8 mouse cellular contexts compared by ENCODE assay signal in genomic region chr5:37289236-37289635, GRCm38 (mm10). TPM values are rescaled to one million over a fixed set of nuclear protein-coding genes. Genes with fewer than 3 reads are reported as not detected.
DNase-seq lines count a peak whose midpoint lies in the region; ATAC-seq and TF ChIP-seq lines count a peak whose summit lies in the region.

No protein-coding gene starts in this region.

- H3K4me2 ChIP-seq in hindbrain, embryonic 15.5 days = no peak overlapping the region

- H3K4me3 ChIP-seq in kidney, adult 2 months (ENCODE audit: insufficient read depth, low read depth, low read length) = no peak overlapping the region
- H3K4me3 ChIP-seq in hindbrain, embryonic 15.5 days = no peak overlapping the region

- CTCF ChIA-PET in Patski (lab: Charles Lee) = interaction anchor here (0.8 to 2.8 kb wide), 20 partner anchors 9 to 455 kb away, joined by 3 to 25 read pairs (median 4); partner anchors contain the start of genes Cytl1, Evc and Evc2

- H3K36me3 ChIP-seq in kidney, adult 2 months (ENCODE audit: control insufficient read depth, insufficient read depth, low read length) = no peaks in the 10 kb centered on the region
- H3K36me3 ChIP-seq in hindbrain, embryonic 15.5 days = peaks cover 78% of the 10 kb centered on the region

- in situ Hi-C loops in Patski (cut with MboI; ENCODE audit: low pct_unique_long_range_greater_than_20kb) = no loop called here

- POLR2A ChIA-PET in Patski (lab: Charles Lee) = no interaction called here

- H3K27me3 ChIP-seq in kidney, adult 2 months (replicated peaks; ENCODE audit: control insufficient read depth, insufficient read depth, low read length) = no peaks in the 10 kb centered on the region
- no peaks in the 10 kb centered on the region for H3K27me3 ChIP-seq in Patski
- H3K27me3 ChIP-seq in hindbrain, embryonic 15.5 days = no peaks in the 10 kb centered on the region

- TF ChIP-seq CTCF in kidney, adult 2 months (conservative IDR thresholded peaks at IDR 0.05; ENCODE audit: insufficient read depth, insufficient read length, low read depth, low read length) = peak; percentile 82
- TF ChIP-seq CTCF in Patski (IDR thresholded peaks at IDR 0.05) = peak; percentile 94

- peak; percentile 45 for DNase-seq in kidney, adult 2 months
- DNase-seq in kidney, adult 11 months = no peak
- no peak for DNase-seq in Patski (ENCODE audit: low read depth, low spot score)
- peak; percentile 81 for DNase-seq in embryo, embryonic 10 days (ENCODE audit: low spot score)
- DNase-seq in lung, postnatal 14 days = peak; percentile 34
- peak; percentile 75 to 80 for DNase-seq in right cerebral cortex, postnatal 10 days (ENCODE audit: low spot score in 2 of 2)
- no peak for DNase-seq in natural killer cell, adult 2 months (ENCODE audit: low spot score in 2 of 2)

- ATAC-seq in Patski = peak; percentile 60
- peak; percentile 25; the same call in 1 of the 2 replicates for ATAC-seq in hindbrain, embryonic 15.5 days (ENCODE audit: low FRiP score, low read depth)

- H3K27ac ChIP-seq in kidney, adult 2 months (ENCODE audit: insufficient read depth, low read depth, low read length) = no peak overlapping the region
- H3K27ac ChIP-seq in hindbrain, embryonic 15.5 days (replicated peaks) = 0 out of 2 replicates have a peak overlapping the region, but pooled peaks have one; percentile 16

- no peaks in the 10 kb centered on the region for H3K9me3 ChIP-seq in hindbrain, embryonic 15.5 days

- no peak overlapping the region for H3K9ac ChIP-seq in hindbrain, embryonic 15.5 days

- WGBS in kidney, adult 2 months = 14% methylated on average over 3 of the region's 3 CpGs
- WGBS in hindbrain, embryonic 15.5 days = 20% methylated on average over 3 of the region's 3 CpGs

- H3K4me1 ChIP-seq in kidney, adult 2 months (ENCODE audit: control insufficient read depth, insufficient read depth, low read length) = no peaks in the 10 kb centered on the region
- no peaks in the 10 kb centered on the region; the same call in 1 of the 2 replicates for H3K4me1 ChIP-seq in hindbrain, embryonic 15.5 days (replicated peaks)

- TF ChIP-seq POLR2A in kidney, adult 2 months (IDR thresholded peaks at IDR 0.05; ENCODE audit: low read depth, low read length) = no peak

RNA-seq across cellular contexts. Expression of gene Evc, which starts 47.5 kb away (rescaled TPM):
- 95.8 and 101 TPM in 2 replicates for polyA plus RNA-seq in kidney, adult 2 months (2012; rRNA removed)
- 146 TPM for polyA plus RNA-seq in Patski (2021)
- polyA plus RNA-seq in hindbrain, embryonic 15.5 days (2015; fragmentation: Nextera tagmentation; extraction: Ambion mirVana) = 5.8 and 6.0 TPM in 2 replicates

RNA-seq across cellular contexts. Expression of gene Crmp1, which starts 47.5 kb away (rescaled TPM):
- 0.57 and 0.59 TPM in 2 replicates for polyA plus RNA-seq in kidney, adult 2 months (2012; rRNA removed)
- polyA plus RNA-seq in Patski (2021) = 0.51 TPM
- 784 and 959 TPM in 2 replicates for polyA plus RNA-seq in hindbrain, embryonic 15.5 days (2015; fragmentation: Nextera tagmentation; extraction: Ambion mirVana)

RNA-seq across cellular contexts. Expression of gene Evc2, which starts 49.1 kb away (rescaled TPM):
- polyA plus RNA-seq in kidney, adult 2 months (2012; rRNA removed) = 29.0 and 36.4 TPM in 2 replicates
- 72.5 TPM for polyA plus RNA-seq in Patski (2021)
- polyA plus RNA-seq in hindbrain, embryonic 15.5 days (2015; fragmentation: Nextera tagmentation; extraction: Ambion mirVana) = 5.0 and 7.2 TPM in 2 replicates

Comparison
In these comparisons a context has a peak if more than half of its experiments do, and no peak if none do; other contexts are left out.
1. DNase-seq: peak in kidney, adult 2 months (single experiment), embryo, embryonic 10 days (single experiment), lung, postnatal 14 days (single experiment) and right cerebral cortex, postnatal 10 days (2 of 2); none in kidney, adult 11 months (single experiment), Patski (single experiment) and natural killer cell, adult 2 months (0 of 2).
2. RNA of gene Evc, which starts 47.5 kb away (polyA plus RNA-seq): 146 TPM in Patski (single experiment) and 95.8 to 101 TPM in kidney, adult 2 months; 5.8 to 6.0 TPM in hindbrain, embryonic 15.5 days; every median in the first group is over 10 times any median in the second.
3. RNA of gene Crmp1, which starts 47.5 kb away (polyA plus RNA-seq): 784 to 959 TPM in hindbrain, embryonic 15.5 days; 0.57 to 0.59 TPM in kidney, adult 2 months and 0.51 TPM in Patski (single experiment); every median in the first group is over 100 times any median in the second.